Mouse (Mus musculus) layer of hippocampus, postnatal 25 days (tissue): ENCODE measurements at regions not wholly inside any gene's neighbourhood (a gene's known extent, or its start where the extent isn't known, plus 50 kb on each side); places are given as distances from the start of the nearest gene placed in this dataset.

ENCODE experiments used
- DNase-seq, 2 experiments: peaks; one replicate each; pipeline ENCODE4 v3.0.0; 2022; ENCODE audit warnings: mixed read lengths in 2 of 2, low spot score in 1 of 2; ENCODE audit errors: extremely low spot score in 1 of 2

DNA sequence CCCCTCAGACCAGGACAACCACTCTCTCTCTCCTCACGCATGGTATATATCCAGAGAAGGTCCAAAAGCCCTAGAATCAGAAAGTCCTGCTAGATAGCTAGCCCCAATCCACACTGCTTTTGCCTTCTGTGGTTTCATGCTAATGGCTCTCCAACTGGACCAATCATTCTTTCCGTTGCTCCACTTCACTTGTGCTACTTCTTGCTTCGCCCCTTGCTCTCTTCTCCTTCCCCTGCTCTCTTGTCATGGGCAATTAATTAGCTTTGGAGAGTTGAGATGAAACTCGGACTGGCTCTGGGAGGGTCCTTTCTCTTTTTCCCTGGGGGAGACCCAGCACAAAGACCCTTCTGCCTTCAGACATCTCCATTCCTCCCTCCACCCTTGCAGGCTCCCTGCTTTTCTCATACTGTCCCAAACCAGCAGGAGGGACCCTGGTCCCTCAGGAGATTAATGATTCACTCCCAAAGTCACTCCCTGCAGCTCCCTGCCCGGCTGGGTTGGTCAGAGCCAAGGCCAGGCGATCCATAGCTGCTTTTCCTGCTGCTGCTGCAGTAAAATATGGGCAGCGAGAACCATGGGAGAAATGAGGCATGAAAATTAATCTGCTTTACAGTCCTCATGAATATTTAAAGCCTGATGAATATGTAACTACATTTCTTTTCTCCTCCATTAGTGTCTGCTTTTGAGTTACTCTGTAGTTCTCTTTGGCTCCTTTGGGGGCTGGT is 113.7 kb upstream of the Thy1 start:
- no peak for DNase-seq

DNA sequence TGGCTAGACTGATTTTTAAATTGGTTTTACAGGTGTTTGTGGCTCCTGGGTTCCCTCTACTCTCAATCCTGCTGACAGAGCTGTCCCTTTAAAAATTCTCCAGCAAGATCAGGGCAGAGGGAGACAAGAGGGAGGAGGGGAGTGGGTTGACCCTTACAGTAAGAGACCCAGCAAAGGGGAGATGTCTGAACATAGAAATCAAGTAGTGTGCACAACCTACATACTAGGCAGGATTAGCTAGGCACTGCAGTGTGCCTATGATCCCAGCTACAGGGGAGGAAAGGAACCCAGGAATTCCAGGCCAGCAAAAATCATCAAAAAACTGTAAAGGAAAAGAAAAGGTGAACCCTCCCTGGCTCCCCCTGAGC is 113.2 kb upstream of the Thy1 start:
- no peak for DNase-seq

DNA sequence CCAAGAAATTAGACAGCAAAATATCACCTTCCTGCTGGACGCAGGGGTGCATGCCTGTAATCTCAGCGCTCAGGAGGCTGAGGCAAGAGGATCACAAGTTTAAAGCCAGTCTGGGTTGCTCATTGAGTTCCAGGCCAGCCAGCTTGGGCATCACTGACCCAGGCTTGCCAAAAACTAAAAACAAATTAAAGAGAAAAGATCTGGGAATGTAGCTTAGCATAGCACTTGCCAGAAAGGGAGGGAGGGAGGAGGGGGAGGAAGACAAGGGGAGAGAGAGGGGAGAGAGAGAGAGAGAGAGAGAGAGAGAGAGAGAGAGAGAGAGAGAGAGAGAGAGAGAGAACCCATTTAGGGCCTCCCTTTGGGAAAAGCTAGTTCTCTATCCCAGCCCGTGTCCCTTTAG is 112.7 kb upstream of the Thy1 start:
- DNase-seq = no peak

DNA sequence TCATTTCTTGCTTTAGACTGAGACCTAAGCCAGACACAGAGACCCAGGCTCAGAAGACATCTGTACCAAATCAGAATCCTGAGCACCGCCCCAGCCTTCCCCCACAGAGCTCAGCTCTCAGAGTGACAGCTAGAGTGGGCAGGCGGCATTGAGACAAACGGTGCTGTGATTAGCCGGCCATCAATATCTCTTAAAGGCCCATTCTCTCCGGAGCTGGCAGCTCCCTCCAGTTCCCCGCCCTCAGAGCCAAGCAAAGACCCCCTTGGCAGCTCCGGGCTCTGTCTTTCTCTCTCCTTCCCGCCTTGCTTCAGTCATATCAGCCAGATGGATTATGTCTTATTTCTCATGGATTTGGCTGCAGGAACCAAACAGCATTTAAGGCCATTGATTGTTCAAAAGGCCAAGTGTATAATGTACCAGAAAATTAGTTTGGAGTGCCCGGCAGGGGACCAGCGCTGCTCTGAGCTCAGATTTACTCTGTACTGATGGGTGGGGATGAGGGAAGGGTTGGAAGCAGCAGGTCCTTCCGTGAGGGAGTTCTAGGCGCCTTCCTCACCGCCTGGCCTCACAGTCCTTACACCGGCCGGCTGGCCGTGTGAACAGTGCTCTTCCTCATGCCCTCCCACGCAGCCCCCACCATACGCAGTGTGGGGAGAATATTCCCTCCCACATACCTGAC is 109.0 kb upstream of the Thy1 start:
- no peak for DNase-seq

GRCm38 (mm10) chr9:43934691-43935064 is 108.5 kb upstream of the Thy1 start:
- DNase-seq = no peak

GRCm38 (mm10) chr9:43939336-43939735 is 103.8 kb upstream of the Thy1 start:
- DNase-seq = no peak

GRCm38 (mm10) chr9:43942147-43942546 is 101.0 kb upstream of the Thy1 start:
- DNase-seq = no peak

- DNase-seq = no peak
These were observed 99.7 kb upstream of the Thy1 start for GRCm38 (mm10) chr9:43943522-43943921.

GRCm38 (mm10) chr9:43944816-43945741 is 98.1 kb upstream of the Thy1 start:
- DNase-seq = no peak

DNA sequence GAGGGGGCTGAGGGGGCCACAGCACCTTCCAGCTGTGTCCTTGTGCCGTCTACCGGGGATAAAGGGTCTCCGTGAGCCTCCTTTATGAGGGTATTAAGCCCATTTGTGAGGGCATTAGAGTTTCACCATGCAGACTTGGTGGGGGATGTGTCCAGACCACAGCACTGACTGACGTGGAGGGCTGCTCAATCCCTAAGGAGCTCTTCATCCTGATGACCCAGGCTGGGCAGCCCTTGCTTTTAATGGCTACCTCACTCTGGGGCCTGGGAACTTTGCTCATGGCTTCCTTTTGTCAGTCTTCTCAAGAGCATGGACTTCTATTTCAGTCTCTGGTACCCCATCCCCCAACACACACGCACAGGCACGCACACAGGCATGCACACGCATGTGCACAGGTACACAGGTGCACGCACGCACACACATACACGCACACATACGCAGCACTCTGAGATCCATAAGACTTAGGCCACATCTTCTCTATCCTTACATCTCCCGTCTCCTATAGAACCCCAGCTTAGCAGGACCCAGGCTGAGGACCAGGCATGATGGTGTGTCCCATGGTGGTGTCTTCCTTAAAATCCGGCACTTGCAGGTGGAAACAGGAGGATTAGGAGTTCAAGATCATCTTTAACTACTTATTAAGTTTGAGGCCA is 97.1 kb upstream of the Thy1 start:
- DNase-seq = no peak

- DNase-seq = no peak
These were observed 96.1 kb upstream of the Thy1 start for GRCm38 (mm10) chr9:43947089-43947488.

GRCm38 (mm10) chr9:43947490-43948150 is 95.6 kb upstream of the Thy1 start:
- no peak for DNase-seq

- DNase-seq = no peak
These were observed 90.1 kb upstream of the Thy1 start for GRCm38 (mm10) chr9:43953128-43953527.

- peak in 1 of 2 experiments; percentile 39 for DNase-seq
These were observed 83.6 kb upstream of the Thy1 start for GRCm38 (mm10) chr9:43959541-43959940.

DNA sequence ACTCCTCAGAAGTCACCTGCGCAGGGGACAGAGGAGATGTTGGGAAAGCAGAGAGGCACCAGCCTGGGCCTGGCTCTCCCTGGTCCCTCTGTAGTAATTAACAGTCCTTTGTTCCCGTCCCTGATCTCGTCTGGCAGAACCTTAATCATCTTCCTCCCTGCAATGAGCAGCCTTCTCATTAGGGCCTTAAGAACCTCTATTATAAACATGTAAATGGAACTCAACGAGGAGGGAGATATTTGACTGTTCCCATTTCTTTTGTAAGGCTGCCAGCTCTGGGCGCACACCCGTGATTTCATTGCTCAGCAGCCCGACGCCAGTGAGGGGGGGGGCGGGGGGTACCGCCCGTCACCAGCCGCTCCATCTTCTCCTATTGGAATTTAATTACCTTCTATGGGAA is 81.8 kb upstream of the Thy1 start:
- peak in 1 of 2 experiments; percentile 30 for DNase-seq

DNA sequence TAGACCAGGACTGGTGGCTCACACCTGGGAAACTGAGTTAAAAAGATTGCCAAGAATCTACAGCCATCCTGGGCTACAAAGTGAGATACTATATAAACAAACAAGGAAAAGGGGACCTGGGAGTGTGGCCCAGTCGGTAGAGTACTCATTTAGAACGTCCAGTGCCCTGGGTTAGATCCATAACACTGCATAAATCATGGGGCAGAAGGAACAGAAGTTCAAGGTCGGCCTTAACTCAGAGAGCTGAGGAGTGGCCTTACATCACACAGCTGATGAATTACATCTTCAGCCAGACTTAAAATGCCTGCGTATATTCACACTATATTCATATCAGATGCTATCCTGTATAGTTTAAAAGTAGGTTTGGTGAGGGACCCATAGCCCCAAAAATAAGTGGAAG is 78.0 kb upstream of the Thy1 start:
- DNase-seq = no peak

DNA sequence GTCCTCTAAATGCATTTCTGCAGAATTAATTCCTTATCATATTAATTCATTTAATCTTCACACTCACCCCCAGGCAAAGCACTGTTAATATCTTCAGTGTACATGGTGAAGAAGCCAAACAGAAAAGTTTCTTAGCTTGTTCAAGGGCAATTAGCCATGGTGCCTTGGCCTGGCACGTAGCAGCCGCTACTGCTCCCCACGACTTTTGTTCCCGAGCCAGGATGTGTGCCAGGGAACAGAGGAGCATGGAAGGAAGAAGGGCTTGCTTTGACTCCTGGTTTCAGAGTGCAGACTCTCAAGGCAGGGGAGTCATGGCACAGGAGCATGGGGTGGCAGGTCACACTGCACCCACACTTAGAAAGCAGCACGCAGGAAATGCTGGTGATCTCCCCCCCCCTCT is 77.4 kb upstream of the Thy1 start:
- DNase-seq = no peak

GRCm38 (mm10) chr9:43970043-43970795 is 73.0 kb upstream of the Thy1 start:
- no peak for DNase-seq

DNA sequence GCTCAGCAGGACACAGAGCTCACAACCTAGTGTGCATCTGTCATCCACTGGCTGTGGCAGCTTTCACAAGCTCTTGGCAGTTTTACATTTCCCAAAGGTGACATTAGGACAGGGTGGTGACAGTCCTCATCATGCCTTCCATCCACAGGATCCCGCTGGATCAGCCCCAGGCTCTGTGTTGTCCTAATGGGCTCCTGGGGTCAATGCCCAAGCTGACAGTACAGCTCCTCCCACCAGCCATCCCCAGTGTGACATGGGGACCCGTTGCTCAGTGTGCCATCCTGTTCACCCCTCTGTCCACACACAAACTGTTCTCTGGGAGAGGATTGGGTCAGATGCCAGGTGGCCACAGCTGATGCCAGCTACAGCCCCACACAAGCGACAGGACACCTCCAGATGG is 72.3 kb upstream of the Thy1 start:
- no peak for DNase-seq

GRCm38 (mm10) chr9:43972290-43972689 is 70.9 kb upstream of the Thy1 start:
- DNase-seq = peak; percentile 32 to 75
